Mouse (Mus musculus) erythroid progenitor cell, adult 5-6 weeks (primary cell): Measurements from ENCODE around the gene Cacna1h. TPM values are rescaled to one million over a fixed set of nuclear protein-coding genes. Genes with fewer than 3 reads are reported as not detected.

Source experiments
- ATAC-seq: replicated peaks from 2 replicates; pipeline ENCODE4 v1.8.0; 2016; ENCODE audit warnings: moderate number of reproducible peaks, mild to moderate bottlenecking, moderate TSS enrichment, inconsistent platforms; ENCODE audit not compliant: poor library complexity, low FRiP score, severe bottlenecking
- total RNA-seq, 2 experiments: library from RNA; stranded (forward) in 1 of 2; stranded (reverse) in 1 of 2; fragments of 150-400 nt in 1 of 2; fragments of 186-747, 209-891 nt in 1 of 2; gene quantifications; 2 replicates each; pipeline versions ENCODE4 v1.2.3 to v1.2.4; 2015 to 2017; ENCODE audit warnings: low replicate concordance in 2 of 2

The Cacna1h gene
- total RNA-seq, 2 experiments from 2014 or later: 0.91 to 10.5 TPM

DNA sequence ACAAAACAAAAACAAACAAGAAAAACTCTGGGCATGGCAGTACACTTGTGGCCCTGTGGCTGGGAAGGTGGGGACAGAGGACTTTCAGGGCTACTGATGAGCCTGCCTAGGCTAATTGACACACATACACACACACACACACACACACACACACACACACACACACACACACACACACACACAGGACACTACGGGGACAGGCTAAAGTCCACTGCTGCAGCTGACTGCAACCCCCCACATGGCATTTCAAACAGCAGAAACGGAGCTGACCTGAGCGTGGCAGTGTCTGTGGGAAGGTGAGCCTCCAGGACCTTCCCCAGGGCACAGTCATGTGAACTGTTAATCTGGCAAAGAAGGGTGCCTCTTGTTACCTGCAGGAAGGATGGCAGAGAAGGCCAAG, 92.1 kb downstream of the Cacna1h start:
- no peak for ATAC-seq

DNA sequence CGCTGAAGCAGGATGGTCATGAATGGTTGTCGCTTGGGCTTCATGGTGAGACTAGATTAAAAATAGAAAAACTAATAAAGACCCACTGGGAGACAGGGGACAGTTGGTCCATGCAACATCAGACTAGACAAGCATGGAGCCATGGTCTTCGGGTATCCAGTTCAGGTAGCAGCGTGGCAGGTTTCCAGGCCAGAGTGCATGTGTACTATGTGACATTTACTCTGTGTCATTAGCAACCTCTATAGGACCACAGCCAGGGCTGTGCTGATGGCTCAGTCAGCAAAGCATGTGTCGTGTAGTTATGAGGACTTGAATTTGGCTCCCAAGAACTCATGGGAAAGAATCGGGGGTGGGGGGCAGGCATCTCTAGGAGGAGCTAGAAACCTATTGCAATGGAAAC, 93.6 kb downstream of the Cacna1h start:
- ATAC-seq: no peak

DNA sequence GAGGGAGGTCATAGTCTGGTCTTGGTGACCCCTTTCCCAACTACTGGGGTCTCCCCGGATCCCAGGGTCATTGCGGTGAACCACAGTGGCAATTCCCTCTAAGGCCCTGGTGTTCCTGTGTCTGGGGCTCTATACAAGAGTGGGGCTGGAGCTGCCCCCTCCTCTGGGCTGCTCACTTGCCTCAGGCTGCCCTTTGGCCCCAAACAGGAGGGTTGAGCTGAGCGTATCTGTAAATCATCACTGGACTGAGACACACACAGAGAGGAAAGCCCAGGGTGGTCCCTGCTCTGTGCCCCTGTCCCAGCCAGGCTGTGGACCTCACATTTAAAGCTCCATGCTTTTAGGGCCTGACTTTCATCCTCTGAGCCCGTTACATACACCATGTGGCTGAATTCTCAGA, 95.4 kb downstream of the Cacna1h start:
- ATAC-seq: no peak

DNA sequence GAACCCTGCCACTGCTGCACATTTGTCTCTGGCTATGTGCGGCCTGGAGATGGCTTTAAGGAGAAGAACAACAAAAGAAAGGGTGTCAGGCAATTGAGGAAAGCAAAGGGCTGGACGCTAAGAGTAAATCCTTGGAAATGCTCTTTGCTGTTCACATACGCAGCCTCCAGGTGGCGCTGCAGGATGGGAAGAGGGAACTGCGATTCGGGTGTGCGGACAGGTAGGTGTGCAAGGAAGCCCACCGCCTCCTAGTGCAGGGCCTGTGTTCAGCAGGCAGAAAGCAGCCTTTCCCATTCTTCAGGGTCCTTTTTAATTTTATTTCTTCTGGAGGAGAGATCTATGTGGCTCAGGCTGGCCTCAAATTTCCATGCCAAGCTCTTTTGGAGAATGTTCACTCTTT, 99.6 kb downstream of the Cacna1h start:
- no peak for ATAC-seq

DNA sequence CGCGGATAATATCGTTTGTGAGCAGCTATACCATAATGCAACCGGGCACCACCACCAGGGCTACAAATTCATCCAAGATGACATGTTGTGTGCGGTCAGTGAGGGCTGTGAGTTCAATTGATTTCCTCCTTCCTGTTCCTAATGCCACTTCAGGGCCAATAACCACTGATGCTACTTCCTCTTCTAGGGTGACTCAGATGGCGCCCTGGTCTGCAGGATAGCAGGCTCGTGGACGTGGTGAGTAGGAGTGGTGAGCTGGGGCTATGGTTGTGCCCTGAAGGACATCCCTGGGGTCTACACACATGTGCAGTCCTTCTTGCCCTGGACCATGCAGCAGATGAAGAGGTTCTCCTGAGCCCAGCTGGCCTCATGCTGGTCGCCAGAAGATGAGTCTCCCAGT, 101.3 kb downstream of the Cacna1h start:
- ATAC-seq: no peak

Other genes starting within 250 kb of the Cacna1h start
- gene BC003965, start 249.2 kb downstream of the Cacna1h start, total RNA-seq (2015; ENCODE audit: low replicate concordance): 5.0 and 7.9 TPM in 2 replicates
- gene BC003965, start 249.2 kb downstream of the Cacna1h start, total RNA-seq (2017; ENCODE audit: low replicate concordance): 2.0 and 3.5 TPM in 2 replicates
- 28.8 and 41.9 TPM in 2 replicates for gene Unkl, start 245.4 kb downstream of the Cacna1h start, total RNA-seq (2015; ENCODE audit: low replicate concordance)
- 29.3 and 36.7 TPM in 2 replicates for gene Unkl, start 245.4 kb downstream of the Cacna1h start, total RNA-seq (2017; ENCODE audit: low replicate concordance)
- 10.5 and 13.8 TPM in 2 replicates for gene Gnptg, start 193.7 kb downstream of the Cacna1h start, total RNA-seq (2015; ENCODE audit: low replicate concordance)
- gene Gnptg, start 193.7 kb downstream of the Cacna1h start, total RNA-seq (2017; ENCODE audit: low replicate concordance): 5.8 and 8.4 TPM in 2 replicates
- gene Tsr3, start 193.6 kb downstream of the Cacna1h start, total RNA-seq (2015; ENCODE audit: low replicate concordance): 2.9 TPM in 1 of 2 replicates, not detected in the other
- 3.1 and 6.5 TPM in 2 replicates for gene Tsr3, start 193.6 kb downstream of the Cacna1h start, total RNA-seq (2017; ENCODE audit: low replicate concordance)
- not detected in 2 replicates for gene Baiap3, start 177.4 kb downstream of the Cacna1h start, total RNA-seq (2015; ENCODE audit: low replicate concordance)
- gene Baiap3, start 177.4 kb downstream of the Cacna1h start, total RNA-seq (2017; ENCODE audit: low replicate concordance): not detected in 2 replicates
- gene Ube2i, start 159.2 kb downstream of the Cacna1h start, total RNA-seq (2015; ENCODE audit: low replicate concordance): 197 and 220 TPM in 2 replicates
- 152 and 166 TPM in 2 replicates for gene Ube2i, start 159.2 kb downstream of the Cacna1h start, total RNA-seq (2017; ENCODE audit: low replicate concordance)
- 101 and 104 TPM in 2 replicates for gene Prss34, start 135.4 kb downstream of the Cacna1h start, total RNA-seq (2015; ENCODE audit: low replicate concordance)
- 38.0 and 42.1 TPM in 2 replicates for gene Prss34, start 135.4 kb downstream of the Cacna1h start, total RNA-seq (2017; ENCODE audit: low replicate concordance)
- gene Prss28, start 125.1 kb downstream of the Cacna1h start, total RNA-seq (2015; ENCODE audit: low replicate concordance): 2.5 TPM in 1 of 2 replicates, not detected in the other
- gene Prss28, start 125.1 kb downstream of the Cacna1h start, total RNA-seq (2017; ENCODE audit: low replicate concordance): not detected in 2 replicates
- not detected in 2 replicates for gene Prss29, start 115.1 kb downstream of the Cacna1h start, total RNA-seq (2015; ENCODE audit: low replicate concordance)
- not detected in 2 replicates for gene Prss29, start 115.1 kb downstream of the Cacna1h start, total RNA-seq (2017; ENCODE audit: low replicate concordance)
- gene Tpsab1, start 88.2 kb downstream of the Cacna1h start, total RNA-seq (2015; ENCODE audit: low replicate concordance): not detected in 2 replicates
- not detected in 2 replicates for gene Tpsab1, start 88.2 kb downstream of the Cacna1h start, total RNA-seq (2017; ENCODE audit: low replicate concordance)
- gene Tpsb2, start 67.5 kb downstream of the Cacna1h start, total RNA-seq (2015; ENCODE audit: low replicate concordance): not detected in 2 replicates
- gene Tpsb2, start 67.5 kb downstream of the Cacna1h start, total RNA-seq (2017; ENCODE audit: low replicate concordance): not detected in 2 replicates
- gene Tpsg1, start 64.5 kb downstream of the Cacna1h start, total RNA-seq (2015; ENCODE audit: low replicate concordance): not detected in 2 replicates
- gene Tpsg1, start 64.5 kb downstream of the Cacna1h start, total RNA-seq (2017; ENCODE audit: low replicate concordance): not detected in 2 replicates
- gene Tekt4, start 20.8 kb upstream of the Cacna1h start, total RNA-seq (2015; ENCODE audit: low replicate concordance): not detected in 2 replicates
- not detected in 2 replicates for gene Tekt4, start 20.8 kb upstream of the Cacna1h start, total RNA-seq (2017; ENCODE audit: low replicate concordance)
- gene Sstr5, start 63.5 kb upstream of the Cacna1h start, total RNA-seq (2015; ENCODE audit: low replicate concordance): not detected in 2 replicates
- gene Sstr5, start 63.5 kb upstream of the Cacna1h start, total RNA-seq (2017; ENCODE audit: low replicate concordance): not detected in 2 replicates
- gene Sox8, start 136.9 kb upstream of the Cacna1h start, total RNA-seq (2015; ENCODE audit: low replicate concordance): not detected in 2 replicates
- not detected in 2 replicates for gene Sox8, start 136.9 kb upstream of the Cacna1h start, total RNA-seq (2017; ENCODE audit: low replicate concordance)
- 2.9 and 3.4 TPM in 2 replicates for gene Lmf1, start 145.3 kb upstream of the Cacna1h start, total RNA-seq (2015; ENCODE audit: low replicate concordance)
- gene Lmf1, start 145.3 kb upstream of the Cacna1h start, total RNA-seq (2017; ENCODE audit: low replicate concordance): 0.53 and 4.9 TPM in 2 replicates